Mouse (Mus musculus): ENCODE results near the gene Nedd8.

Gene Nedd8

GRCm38 (mm10) chr14:55614565-55615178 is 57.3 kb downstream of the Nedd8 start:
- no peak for DNase-seq (ENCODE audit: low read depth)

GRCm38 (mm10) chr14:55613346-55613745 is 58.6 kb downstream of the Nedd8 start:
- no peak for DNase-seq (ENCODE audit: low read depth)
